Mouse (Mus musculus): ENCODE results near the gene Phpt1.
"Not testable (repeated sequence)": the region's sequence is repeated elsewhere in the genome, so short reads cannot be mapped to it uniquely, and the experiment has no call there.

The Phpt1 gene

DNA sequence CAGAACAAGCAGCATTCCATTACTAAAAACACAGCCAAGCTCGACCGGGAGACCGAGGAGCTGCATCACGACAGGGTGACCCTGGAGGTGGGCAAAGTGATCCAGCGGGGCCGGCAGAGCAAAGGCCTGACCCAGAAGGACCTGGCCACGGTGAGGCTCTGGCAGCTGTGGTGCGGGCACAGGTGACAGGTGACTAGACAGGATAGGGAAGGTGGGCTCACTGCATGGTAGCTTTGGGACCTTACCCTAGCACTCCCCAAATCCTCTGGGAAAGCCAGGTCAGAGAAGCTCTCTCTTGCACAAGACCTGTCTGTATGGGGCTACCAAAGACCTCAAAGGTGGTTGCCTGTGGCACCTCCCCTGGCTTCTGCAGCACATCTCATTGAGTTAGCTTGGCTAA is 14.5 kb downstream of the Phpt1 start:
- DNase-seq (ENCODE audit: low spot score in 2 of 2) = no peak

DNA sequence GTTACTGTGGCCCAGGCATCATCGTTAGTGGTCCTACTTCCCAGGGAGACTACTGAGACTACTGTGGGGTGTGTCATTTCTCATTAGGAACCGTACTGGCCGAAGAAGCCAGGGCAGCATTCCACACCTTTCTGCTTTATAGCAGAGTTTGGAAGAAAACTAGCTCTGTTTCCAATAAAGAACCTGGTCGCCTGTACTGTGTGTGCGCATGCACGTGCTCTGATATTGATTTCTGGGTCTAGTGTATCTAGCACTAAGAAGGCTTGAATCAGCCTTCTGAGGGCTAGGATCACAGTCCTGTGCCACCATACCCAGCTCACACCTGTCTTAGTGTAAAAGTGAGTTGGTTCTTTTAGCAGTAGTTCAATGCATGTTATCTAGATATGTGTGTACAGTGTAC is 16.2 kb downstream of the Phpt1 start:
- DNase-seq (ENCODE audit: low spot score in 2 of 2) = no peak

DNA sequence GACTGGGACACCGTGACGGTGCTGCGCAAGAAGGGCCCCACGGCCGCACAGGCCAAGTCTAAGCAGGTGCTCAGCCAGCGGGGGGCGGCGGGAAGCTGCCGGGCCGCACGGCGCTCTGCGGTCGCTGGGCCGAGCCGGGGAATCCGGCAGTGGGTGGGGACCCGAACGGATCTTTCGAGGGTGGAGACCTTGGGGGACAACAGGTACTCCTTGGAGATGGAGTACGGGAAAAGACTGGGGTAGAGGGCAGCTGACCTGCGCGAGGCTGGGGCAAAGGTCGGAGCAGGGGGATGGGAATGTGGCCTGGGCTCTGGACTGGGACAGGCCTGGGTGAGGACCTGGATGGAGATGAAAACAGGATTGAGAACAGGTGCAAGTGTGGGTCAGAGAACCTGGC is 17.1 kb downstream of the Phpt1 start:
- DNase-seq (ENCODE audit: low spot score in 2 of 2) = no peak

GRCm38 (mm10) chr2:25557221-25557963 is 17.6 kb downstream of the Phpt1 start, which contains the start of gene Edf1:
Edf1 (plus strand) TSS chr2:25557847.
- DNase-seq (ENCODE audit: low spot score in 2 of 2) = peak; percentile 86 to 93

- no peak for DNase-seq (ENCODE audit: low spot score in 2 of 2)
These were observed 18.7 kb downstream of the Phpt1 start for GRCm38 (mm10) chr2:25556296-25556695.

DNA sequence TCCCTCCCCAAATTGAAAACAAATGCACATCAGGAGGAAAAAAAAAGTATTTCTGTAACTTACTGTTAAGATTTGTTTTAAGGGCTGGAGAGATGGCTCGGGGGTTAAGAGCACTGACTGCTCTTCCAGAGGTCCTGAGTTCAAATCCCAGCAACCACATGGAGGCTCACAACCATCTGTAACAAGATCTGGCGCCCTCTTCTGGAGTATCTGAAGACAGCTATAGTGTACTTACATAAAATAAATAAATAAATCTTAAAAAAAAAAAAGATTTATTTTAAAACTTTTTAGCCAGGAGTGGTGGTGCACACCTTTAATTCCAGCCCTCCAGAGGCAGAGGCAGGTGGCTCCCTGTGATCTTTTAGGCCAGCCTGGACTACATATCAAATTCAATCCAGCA is 19.5 kb downstream of the Phpt1 start:
- not testable (repeated sequence) for DNase-seq (ENCODE audit: low spot score in 2 of 2)

GRCm38 (mm10) chr2:25553171-25553786 is 21.7 kb downstream of the Phpt1 start:
- DNase-seq (ENCODE audit: low spot score in 2 of 2) = not testable (repeated sequence)

- peak in 1 of 2 experiments; percentile 35 for DNase-seq (ENCODE audit: low spot score in 2 of 2)
These were observed 23.8 kb downstream of the Phpt1 start for GRCm38 (mm10) chr2:25551186-25551585.

DNA sequence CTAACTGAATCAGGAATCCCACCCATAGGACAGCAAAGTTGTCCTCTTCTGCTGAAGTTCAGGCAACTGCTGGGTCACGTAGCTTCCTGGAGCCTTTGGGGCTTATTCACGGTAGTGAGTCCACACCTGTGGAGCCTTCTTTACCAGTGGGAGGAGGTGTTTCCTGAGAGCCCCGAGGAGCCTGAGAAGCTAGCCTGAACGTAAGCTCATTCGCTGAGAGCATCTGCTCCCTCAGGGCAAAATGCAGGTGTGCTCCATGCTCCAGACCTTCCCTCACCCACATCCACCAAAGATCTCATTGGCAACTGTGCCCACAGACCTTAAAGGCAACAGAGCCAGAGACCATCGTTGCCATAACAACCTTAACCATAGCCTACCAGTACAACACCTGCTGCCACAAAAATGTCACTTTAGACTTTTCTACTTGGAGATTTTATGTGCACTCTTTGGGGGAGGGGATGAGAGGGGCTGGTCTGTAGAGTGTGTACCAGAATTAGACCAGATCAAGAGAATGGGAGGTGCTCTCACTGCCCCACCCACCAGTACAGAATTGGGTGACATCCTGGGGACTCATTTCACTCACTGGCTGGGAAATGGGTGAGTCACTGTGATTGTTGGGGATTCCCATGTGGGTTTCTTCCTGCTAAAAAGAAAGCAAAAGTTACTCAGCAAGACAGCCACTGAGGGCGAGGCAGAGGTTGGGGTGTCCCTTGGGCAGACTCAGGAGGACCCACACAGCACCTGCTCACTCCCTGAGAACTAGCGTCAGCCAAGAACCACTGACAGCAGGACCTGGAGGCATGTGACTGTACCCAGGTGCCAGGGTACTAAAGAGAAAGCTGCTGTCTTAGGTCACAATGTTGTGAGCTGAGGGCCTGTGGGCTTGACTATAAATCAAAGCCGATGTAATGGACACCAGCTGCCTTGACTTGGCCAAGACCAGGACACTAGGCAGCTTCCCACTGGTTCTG is 25.7 kb downstream of the Phpt1 start:
- no peak for DNase-seq (ENCODE audit: low spot score in 2 of 2)

- DNase-seq (ENCODE audit: low spot score in 2 of 2) = peak; percentile 96 to 97
These were observed 28.1 kb downstream of the Phpt1 start, which contains the start of gene Traf2 for GRCm38 (mm10) chr2:25546811-25547491. Traf2 (minus strand) TSS chr2:25546940.

GRCm38 (mm10) chr2:25545996-25546810 is 28.8 kb downstream of the Phpt1 start:
- no peak for DNase-seq (ENCODE audit: low spot score in 2 of 2)

DNA sequence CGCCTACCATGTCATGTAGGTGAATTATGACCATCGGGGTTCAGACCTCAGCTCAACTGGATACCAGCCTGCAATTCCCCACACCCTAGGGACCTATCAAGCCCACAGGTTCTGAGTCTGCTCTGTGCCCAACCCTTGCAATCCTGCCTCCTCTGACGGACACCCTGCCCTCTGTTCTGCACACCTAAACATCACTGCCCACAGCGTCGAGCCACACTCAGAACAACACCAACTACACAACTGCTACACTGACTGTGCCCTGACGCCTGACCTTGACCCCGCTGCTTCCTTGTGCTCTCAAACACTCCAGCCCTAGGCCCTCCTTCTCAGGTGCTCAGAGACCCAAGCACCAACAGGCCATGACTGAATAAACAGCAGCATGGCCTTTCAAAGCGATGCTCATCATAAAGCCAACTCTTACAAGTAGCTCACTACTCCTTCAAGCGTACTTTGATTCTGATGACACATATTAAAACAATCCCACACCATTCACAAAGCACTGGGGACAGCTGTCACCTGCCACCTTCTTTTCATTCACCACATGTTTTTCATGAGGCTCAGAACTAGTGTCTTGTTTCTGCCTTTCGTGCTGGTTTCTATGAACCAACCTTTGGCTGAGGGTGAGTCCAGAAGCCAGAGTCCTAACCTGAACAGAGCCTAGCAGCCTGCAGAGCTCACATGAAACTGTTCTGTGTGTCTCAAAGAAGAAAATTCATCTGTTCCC is 33.2 kb downstream of the Phpt1 start:
- no peak for DNase-seq (ENCODE audit: low spot score in 2 of 2)

DNA sequence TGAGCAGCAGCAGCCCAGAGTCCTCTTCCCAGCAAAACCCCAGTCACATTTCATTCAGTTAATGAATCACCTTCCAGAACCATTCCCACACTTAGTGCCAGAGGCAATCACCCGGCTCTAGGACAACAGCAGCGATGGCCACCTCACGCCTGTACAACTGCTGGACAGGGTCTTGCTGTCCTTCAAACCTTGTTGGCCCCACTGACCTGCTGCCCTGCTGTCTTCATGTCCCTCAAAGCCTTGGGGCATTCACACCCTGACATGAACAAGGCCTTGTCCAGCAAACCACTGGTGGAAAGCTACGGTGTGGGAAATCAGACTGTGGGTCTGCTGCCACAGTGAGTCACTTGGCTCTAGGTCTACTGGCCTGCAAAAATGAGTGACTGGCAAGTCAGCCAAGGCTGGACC is 34.5 kb downstream of the Phpt1 start:
- DNase-seq (ENCODE audit: low spot score in 2 of 2) = no peak

GRCm38 (mm10) chr2:25536531-25536930 is 38.5 kb downstream of the Phpt1 start:
- DNase-seq (ENCODE audit: low spot score in 2 of 2) = no peak

DNA sequence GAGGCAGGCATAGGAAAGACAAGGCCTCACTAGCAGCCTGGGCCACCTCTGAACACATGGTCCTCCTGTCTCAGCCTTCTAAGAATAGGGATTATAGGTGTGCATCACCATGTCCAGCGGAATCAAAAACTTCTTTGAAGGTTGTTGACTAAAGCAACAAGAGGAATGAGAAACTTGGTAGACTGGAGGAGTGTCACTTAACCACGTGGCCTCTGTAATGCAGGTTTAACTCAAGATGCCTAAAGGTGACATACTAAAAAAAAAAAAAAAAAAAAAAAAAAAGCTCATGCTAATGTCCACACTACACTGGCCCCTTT is 40.2 kb downstream of the Phpt1 start:
- no peak for DNase-seq (ENCODE audit: low spot score in 2 of 2)

GRCm38 (mm10) chr2:25534178-25534865 is 40.7 kb downstream of the Phpt1 start:
- DNase-seq (ENCODE audit: low spot score in 2 of 2) = peak in 1 of 2 experiments; percentile 39

DNA sequence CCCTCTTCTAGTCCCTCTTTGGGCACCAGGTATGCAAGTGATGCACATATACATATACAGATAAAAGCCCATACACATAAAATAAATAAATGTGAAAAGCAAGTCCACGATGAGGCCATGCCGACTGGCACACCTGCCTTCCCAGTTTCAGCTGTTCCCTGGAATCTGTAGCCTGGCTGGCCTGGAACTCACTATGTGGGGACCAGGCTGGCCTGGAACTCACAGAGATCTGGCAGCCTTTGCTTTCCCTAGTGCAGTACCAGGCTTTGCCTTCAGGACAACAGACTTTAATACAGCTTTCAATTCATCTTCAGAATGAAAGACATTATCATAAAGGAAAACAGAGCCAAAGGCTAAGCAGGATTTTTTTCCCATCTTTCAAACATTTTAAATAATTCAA is 41.3 kb downstream of the Phpt1 start:
- no peak for DNase-seq (ENCODE audit: low spot score in 2 of 2)

- no peak for DNase-seq (ENCODE audit: low spot score in 2 of 2)
These were observed 48.3 kb downstream of the Phpt1 start for GRCm38 (mm10) chr2:25526510-25527302.

All from spleen, postnatal 14 days (tissue).